Mouse (Mus musculus) heart, adult 2 months (tissue): ENCODE results near the gene Uhrf1.

ENCODE experiments used
- CTCF ChIP-seq: fragments of 200-600 bp; IDR thresholded peaks from 2 replicates; pipeline ENCODE4 v1.8.1; 2022; ENCODE audit warnings: antibody characterized with exemption, mild to moderate bottlenecking, moderate library complexity
- EP300 ChIP-seq: fragments of 200-500 bp; IDR thresholded peaks from 2 replicates; pipeline ENCODE4 v1.6.1; 2011; ENCODE audit warnings: low read depth, low read length, control low read depth; ENCODE audit not compliant: insufficient read depth
- POLR2A ChIP-seq: fragments of 200-500 bp; IDR thresholded peaks from 2 replicates; pipeline ENCODE4 v1.6.1; 2011; ENCODE audit warnings: mild to moderate bottlenecking, low read depth, low read length, control low read depth; ENCODE audit not compliant: insufficient read depth

GRCm38 (mm10) chr17:56372109-56372508 lies 69.0 kb downstream of the Uhrf1 start:
- TF ChIP-seq CTCF = no peak
- no peak for TF ChIP-seq POLR2A
- no peak for TF ChIP-seq EP300
